Mouse (Mus musculus) B cell, adult 67 days (primary cell): Measurements from ENCODE around the gene Vmn1r177. TPM values are rescaled to one million over a fixed set of nuclear protein-coding genes. Genes with fewer than 3 reads are reported as not detected.

ENCODE experiments used
- total RNA-seq, 2 experiments: library from RNA; stranded (reverse); gene quantifications; 4 replicates each; pipeline ENCODE4 v1.2.4; 2023

The Vmn1r177 gene
- total RNA-seq = not detected

GRCm38 (mm10) chr7:23866349-23866748 is at the start of gene Vmn1r177:
Vmn1r177 (minus strand) TSS chr7:23866449.

GRCm38 (mm10) chr7:23891709-23892108 is 25.5 kb upstream of the Vmn1r177 start, which contains the start of gene Vmn1r178:
Vmn1r178 (plus strand) TSS chr7:23892009.

DNA sequence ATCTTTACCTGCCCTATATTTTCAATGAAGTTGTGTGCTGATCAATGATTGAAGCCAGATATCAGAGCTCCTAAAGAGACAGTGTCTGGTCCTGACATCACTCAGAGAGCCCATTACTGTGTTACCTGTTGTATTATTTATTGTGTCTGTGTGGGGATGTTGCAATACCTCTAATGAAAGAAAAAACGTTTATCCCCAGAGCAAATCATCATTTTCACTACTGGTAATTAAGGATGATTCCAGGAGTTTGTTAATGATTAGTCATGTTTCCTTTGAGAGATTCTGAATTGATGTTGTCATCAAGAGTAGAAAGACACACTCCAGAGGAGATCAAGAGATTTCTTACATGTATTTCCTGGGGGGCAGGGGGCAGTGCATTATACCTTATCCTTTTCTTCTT is 29.0 kb downstream of the Vmn1r177 start, which contains the start of gene Vmn1r176:
TSS of gene Vmn1r176 (minus strand) at position 101 of the 400 bp plus-strand sequence.

Other genes with a start within 250 kb of the Vmn1r177 start
- not detected for gene Vmn1r171, start 235.7 kb downstream of the Vmn1r177 start, total RNA-seq
- gene Vmn1r172, start 208.1 kb downstream of the Vmn1r177 start, total RNA-seq = not detected
- gene Vmn1r173, start 165.7 kb downstream of the Vmn1r177 start, total RNA-seq = not detected
- not detected for gene Vmn1r174, start 114.2 kb downstream of the Vmn1r177 start, total RNA-seq
- gene Vmn1r175, start 55.8 kb downstream of the Vmn1r177 start, total RNA-seq = not detected
- not detected for gene Vmn1r176, start 29.1 kb downstream of the Vmn1r177 start, total RNA-seq
- not detected for gene Vmn1r178, start 25.6 kb upstream of the Vmn1r177 start, total RNA-seq
- gene Vmn1r179, start 60.5 kb upstream of the Vmn1r177 start, total RNA-seq = not detected
- gene Vmn1r180, start 84.2 kb upstream of the Vmn1r177 start, total RNA-seq = not detected
- not detected for gene Vmn1r181, start 108.2 kb upstream of the Vmn1r177 start, total RNA-seq
- gene V1rd19, start 135.2 kb upstream of the Vmn1r177 start, total RNA-seq = not detected
- gene Vmn1r183, start 186.8 kb upstream of the Vmn1r177 start, total RNA-seq = not detected
- 10 to 100 TPM; 29.0 to 34.1 TPM for gene Zfp180, start 215.5 kb upstream of the Vmn1r177 start, total RNA-seq
- gene Zfp112, start 245.9 kb upstream of the Vmn1r177 start, total RNA-seq = 1 to 10 TPM; 3.0 to 3.7 TPM